Mouse (Mus musculus): Measurements from ENCODE around the gene Fxyd1. TPM values are rescaled to one million over a fixed set of nuclear protein-coding genes. Genes with fewer than 3 reads are reported as not detected.

Gene Fxyd1
- total and polyA plus RNA-seq, 2 experiments: 127 to 1,555 TPM

GRCm38 (mm10) chr7:31098697-31099611 lies 42.0 kb upstream of the Fxyd1 start:
- Histone ChIP-seq H3K4me1 (ENCODE audit: control insufficient read depth, insufficient read depth, low read length) (0 out of 2 replicates have a peak, but pooled peaks cover 1% of the 10 kb centered on the region), H3K9ac (ENCODE audit: low read depth, low read length) (no peak overlapping the region), H3K79me2 (ENCODE audit: control insufficient read depth, insufficient read depth, low read length) (no peaks in the 10 kb centered on the region), H3K36me3 (ENCODE audit: control insufficient read depth, insufficient read depth, low read length) (peaks cover 39% of the 10 kb centered on the region), H3K27ac (replicated peaks; ENCODE audit: insufficient read depth, low read depth, low read length) (no peak overlapping the region), H3K27me3 (ENCODE audit: control insufficient read depth, insufficient read depth, low read length) (no peaks in the 10 kb centered on the region), H3K4me3 (ENCODE audit: insufficient read depth, low read depth, low read length) (no peak overlapping the region)
- no peak for DNase-seq (ENCODE audit: extremely low read depth, low read depth, low spot score)
- 69% methylated on average over 22 of the region's 22 CpGs for WGBS
- TF ChIP-seq POLR2A (IDR thresholded peaks at IDR 0.05; ENCODE audit: extremely low read depth, insufficient read depth, low read length): no peak
- TF ChIP-seq CTCF (IDR thresholded peaks at IDR 0.05; ENCODE audit: low read depth, low read length): peak; percentile 29; the same call in 1 of the 2 replicates

DNA sequence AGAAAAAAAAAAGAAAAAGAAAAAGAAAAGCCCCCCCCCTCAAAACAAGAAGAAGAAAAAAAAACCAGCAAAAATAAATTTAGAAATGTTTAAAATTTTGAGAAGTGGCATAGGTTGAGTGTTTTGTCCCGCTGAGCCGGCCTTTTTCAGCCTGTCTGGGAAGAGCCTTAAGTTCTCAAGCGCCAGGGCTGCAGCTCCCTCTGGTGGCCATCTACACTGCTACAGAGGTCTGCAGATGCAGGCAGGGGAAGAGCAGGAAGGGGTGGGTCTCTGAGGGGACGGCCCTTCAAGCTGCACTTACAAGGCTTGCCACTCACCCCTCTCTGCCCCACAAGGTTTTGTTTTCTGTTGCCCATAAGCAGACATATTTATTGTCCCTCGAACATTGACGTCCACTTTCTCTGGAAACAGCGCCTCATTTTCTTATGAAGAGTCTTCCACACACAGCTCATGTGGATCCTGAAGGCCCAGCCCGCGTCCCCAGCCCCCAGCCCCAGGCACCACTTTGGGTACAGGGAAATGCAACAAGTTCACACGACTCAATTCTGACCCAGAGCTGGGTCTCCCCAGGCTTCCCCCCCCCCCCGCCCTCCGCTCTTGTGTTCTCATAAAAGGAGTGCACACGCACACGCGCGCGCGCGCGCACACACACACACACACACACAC lies 40.7 kb upstream of the Fxyd1 start:
- no peak for TF ChIP-seq POLR2A (IDR thresholded peaks at IDR 0.05; ENCODE audit: extremely low read depth, insufficient read depth, low read length)
- TF ChIP-seq CTCF (IDR thresholded peaks at IDR 0.05; ENCODE audit: low read depth, low read length): peak; percentile 97
- H3K79me2 ChIP-seq (ENCODE audit: control insufficient read depth, insufficient read depth, low read length): no peaks in the 10 kb centered on the region

GRCm38 (mm10) chr7:31096892-31097564 lies 40.0 kb upstream of the Fxyd1 start:
- Histone ChIP-seq H3K36me3 (ENCODE audit: control insufficient read depth, insufficient read depth, low read length) (peaks cover 23% of the 10 kb centered on the region), H3K4me1 (ENCODE audit: control insufficient read depth, insufficient read depth, low read length) (0 out of 2 replicates have a peak, but pooled peaks cover 1% of the 10 kb centered on the region), H3K4me3 (ENCODE audit: insufficient read depth, low read depth, low read length) (no peak overlapping the region), H3K27me3 (ENCODE audit: control insufficient read depth, insufficient read depth, low read length) (no peaks in the 10 kb centered on the region), H3K27ac (replicated peaks; ENCODE audit: insufficient read depth, low read depth, low read length) (no peak overlapping the region), H3K9ac (ENCODE audit: low read depth, low read length) (no peak overlapping the region), H3K79me2 (ENCODE audit: control insufficient read depth, insufficient read depth, low read length) (no peaks in the 10 kb centered on the region)
- no peak for TF ChIP-seq CTCF (IDR thresholded peaks at IDR 0.05; ENCODE audit: low read depth, low read length)
- TF ChIP-seq POLR2A (IDR thresholded peaks at IDR 0.05; ENCODE audit: extremely low read depth, insufficient read depth, low read length): no peak
- 87% methylated on average over 9 of the region's 9 CpGs for WGBS
- no peak for DNase-seq (ENCODE audit: extremely low read depth, low read depth, low spot score)

More for the DNA sequence above, 40.7 kb upstream of the Fxyd1 start:
- 53% methylated on average over 20 of the region's 20 CpGs for WGBS
- DNase-seq (ENCODE audit: extremely low read depth, low read depth, low spot score): peak; percentile 72
- Histone ChIP-seq H3K4me3 (ENCODE audit: insufficient read depth, low read depth, low read length) (no peak overlapping the region), H3K36me3 (ENCODE audit: control insufficient read depth, insufficient read depth, low read length) (peaks cover 30% of the 10 kb centered on the region), H3K27ac (replicated peaks; ENCODE audit: insufficient read depth, low read depth, low read length) (no peak overlapping the region), H3K4me1 (ENCODE audit: control insufficient read depth, insufficient read depth, low read length) (0 out of 2 replicates have a peak, but pooled peaks cover 1% of the 10 kb centered on the region), H3K9ac (ENCODE audit: low read depth, low read length) (no peak overlapping the region), H3K27me3 (ENCODE audit: control insufficient read depth, insufficient read depth, low read length) (no peaks in the 10 kb centered on the region)

GRCm38 (mm10) chr7:31094774-31095501 lies 37.9 kb upstream of the Fxyd1 start:
- Histone ChIP-seq H3K27ac (replicated peaks; ENCODE audit: insufficient read depth, low read depth, low read length) (no peak overlapping the region), H3K4me1 (ENCODE audit: control insufficient read depth, insufficient read depth, low read length) (0 out of 2 replicates have a peak, but pooled peaks cover 1% of the 10 kb centered on the region), H3K4me3 (ENCODE audit: insufficient read depth, low read depth, low read length) (no peak overlapping the region), H3K27me3 (ENCODE audit: control insufficient read depth, insufficient read depth, low read length) (no peaks in the 10 kb centered on the region), H3K79me2 (ENCODE audit: control insufficient read depth, insufficient read depth, low read length) (no peaks in the 10 kb centered on the region), H3K9ac (ENCODE audit: low read depth, low read length) (no peak overlapping the region), H3K36me3 (ENCODE audit: control insufficient read depth, insufficient read depth, low read length) (peaks cover 7% of the 10 kb centered on the region; the same call in 1 of the 2 replicates)
- DNase-seq (ENCODE audit: extremely low read depth, low read depth, low spot score): no peak
- WGBS: 47% methylated on average over 12 of the region's 12 CpGs
- peak; percentile 28 for TF ChIP-seq CTCF (IDR thresholded peaks at IDR 0.05; ENCODE audit: low read depth, low read length)
- no peak for TF ChIP-seq POLR2A (IDR thresholded peaks at IDR 0.05; ENCODE audit: extremely low read depth, insufficient read depth, low read length)

GRCm38 (mm10) chr7:31089721-31090120 lies 32.7 kb upstream of the Fxyd1 start:
- no peak for DNase-seq (ENCODE audit: extremely low read depth, low read depth, low spot score)
- H3K4me3 ChIP-seq (ENCODE audit: insufficient read depth, low read depth, low read length): no peak overlapping the region
- peaks cover 15% of the 10 kb centered on the region for H3K4me1 ChIP-seq (ENCODE audit: control insufficient read depth, insufficient read depth, low read length)
- no peak overlapping the region for H3K27ac ChIP-seq (replicated peaks; ENCODE audit: insufficient read depth, low read depth, low read length)
- no peaks in the 10 kb centered on the region for H3K27me3 ChIP-seq (ENCODE audit: control insufficient read depth, insufficient read depth, low read length)
- TF ChIP-seq POLR2A (IDR thresholded peaks at IDR 0.05; ENCODE audit: extremely low read depth, insufficient read depth, low read length) (no peak), CTCF (IDR thresholded peaks at IDR 0.05; ENCODE audit: low read depth, low read length) (no peak)
- H3K79me2 ChIP-seq (ENCODE audit: control insufficient read depth, insufficient read depth, low read length): no peaks in the 10 kb centered on the region
- H3K9ac ChIP-seq (ENCODE audit: low read depth, low read length): no peak overlapping the region
- no peaks in the 10 kb centered on the region for H3K36me3 ChIP-seq (ENCODE audit: control insufficient read depth, insufficient read depth, low read length)
- WGBS: 88% methylated on average over 2 of the region's 2 CpGs
